Mouse (Mus musculus): ENCODE results near the gene Ntn1. TPM values are rescaled to one million over a fixed set of nuclear protein-coding genes. Genes with fewer than 3 reads are reported as not detected.

Gene Ntn1
- polyA plus RNA-seq, 1 experiment: 24.4 TPM

DNA sequence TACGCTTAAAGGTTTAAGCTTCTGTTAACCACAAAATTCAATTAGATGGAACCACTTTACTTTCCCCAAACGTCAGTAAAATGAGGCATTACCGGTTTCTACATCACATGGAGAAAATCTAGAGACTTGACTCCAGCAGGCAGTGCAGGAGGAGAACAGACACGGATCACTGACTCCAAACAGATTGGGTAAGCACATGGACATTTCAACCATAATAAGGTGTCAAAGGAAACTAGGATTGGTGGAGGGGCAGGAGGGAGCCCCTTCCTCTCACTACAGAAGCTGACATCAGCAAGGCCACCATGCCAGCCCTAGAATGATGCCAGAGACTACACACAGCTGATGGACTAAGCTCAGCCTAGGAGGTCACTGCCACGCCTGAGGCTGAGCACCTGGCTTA lies 5.1 kb downstream of the Ntn1 start:
- H3K27me3 ChIP-seq (replicated peaks; ENCODE audit: control insufficient read depth, insufficient read depth, low read length): no peaks in the 10 kb centered on the region; the same call in 1 of the 2 replicates
- DNase-seq: peak; percentile 82
- TF ChIP-seq CTCF (conservative IDR thresholded peaks at IDR 0.05; ENCODE audit: insufficient read depth, insufficient read length, low read depth, low read length) (no peak), POLR2A (IDR thresholded peaks at IDR 0.05; ENCODE audit: low read depth, low read length) (no peak)
- H3K4me3 ChIP-seq (ENCODE audit: insufficient read depth, low read depth, low read length): no peak overlapping the region
- H3K27ac ChIP-seq (ENCODE audit: insufficient read depth, low read depth, low read length): no peak overlapping the region
- H3K36me3 ChIP-seq (ENCODE audit: control insufficient read depth, insufficient read depth, low read length): no peaks in the 10 kb centered on the region
- 50% methylated on average over 5 of the region's 5 CpGs for WGBS
- peaks cover 16% of the 10 kb centered on the region for H3K4me1 ChIP-seq (ENCODE audit: control insufficient read depth, insufficient read depth, low read length)

DNA sequence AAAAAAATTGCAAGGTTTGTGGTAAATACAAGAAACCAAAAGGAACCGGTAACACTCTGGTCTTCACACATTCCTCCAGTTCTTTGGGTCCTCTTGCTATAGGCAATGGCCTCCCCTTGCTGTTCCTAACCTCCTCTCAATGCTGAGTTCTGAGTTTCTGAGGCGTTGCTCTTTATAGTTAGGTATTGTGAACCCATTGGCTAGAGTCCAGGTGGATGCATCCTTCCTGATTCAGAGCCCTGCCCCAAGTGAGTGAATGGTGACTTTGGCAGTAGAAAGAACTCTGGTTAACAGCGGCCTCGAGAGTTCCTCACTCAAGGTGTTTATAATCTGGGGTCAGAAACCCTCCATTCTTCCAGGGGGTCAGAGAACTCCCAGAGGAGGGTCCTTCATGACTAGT lies 5.9 kb downstream of the Ntn1 start:
- 50% methylated on average over 4 of the region's 4 CpGs for WGBS
- H3K27me3 ChIP-seq (replicated peaks; ENCODE audit: control insufficient read depth, insufficient read depth, low read length): no peaks in the 10 kb centered on the region; the same call in 1 of the 2 replicates
- TF ChIP-seq POLR2A (IDR thresholded peaks at IDR 0.05; ENCODE audit: low read depth, low read length) (no peak), CTCF (conservative IDR thresholded peaks at IDR 0.05; ENCODE audit: insufficient read depth, insufficient read length, low read depth, low read length) (no peak)
- H3K27ac ChIP-seq (ENCODE audit: insufficient read depth, low read depth, low read length): no peak overlapping the region
- H3K36me3 ChIP-seq (ENCODE audit: control insufficient read depth, insufficient read depth, low read length): no peaks in the 10 kb centered on the region
- H3K4me1 ChIP-seq (ENCODE audit: control insufficient read depth, insufficient read depth, low read length): peaks cover 19% of the 10 kb centered on the region
- DNase-seq: no peak
- H3K4me3 ChIP-seq (ENCODE audit: insufficient read depth, low read depth, low read length): no peak overlapping the region

DNA sequence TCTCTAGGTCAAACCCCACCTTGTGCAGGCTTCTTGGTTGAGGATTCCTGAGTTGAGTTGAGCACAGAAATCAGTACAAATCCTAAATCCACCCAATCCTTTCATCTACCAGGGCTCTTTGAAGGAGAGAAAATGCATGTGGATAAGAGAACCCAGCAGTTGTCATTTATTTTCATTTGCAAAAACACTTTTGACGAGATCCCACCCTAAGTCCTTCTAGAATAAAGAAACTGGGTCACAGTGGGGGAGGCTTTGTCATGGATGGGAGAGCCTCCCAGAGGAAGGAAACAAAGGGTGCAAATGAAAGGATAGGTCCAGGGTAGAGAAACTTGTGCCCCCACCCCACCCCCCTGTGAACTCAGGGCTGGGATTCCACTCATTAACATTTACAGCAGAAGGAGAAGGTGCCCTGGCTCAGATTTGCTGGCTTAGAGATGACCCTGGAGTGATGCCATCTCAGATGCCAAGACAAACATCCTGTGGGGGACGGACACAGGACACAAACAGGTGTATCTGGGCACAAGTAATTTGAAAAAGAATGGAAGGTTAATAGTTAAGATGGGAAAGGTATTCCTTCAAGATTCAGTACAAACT lies 6.6 kb downstream of the Ntn1 start:
- no peaks in the 10 kb centered on the region for H3K27me3 ChIP-seq (replicated peaks; ENCODE audit: control insufficient read depth, insufficient read depth, low read length)
- no peaks in the 10 kb centered on the region for H3K36me3 ChIP-seq (ENCODE audit: control insufficient read depth, insufficient read depth, low read length)
- DNase-seq: peak; percentile 85
- TF ChIP-seq POLR2A (IDR thresholded peaks at IDR 0.05; ENCODE audit: low read depth, low read length): no peak
- no peak for TF ChIP-seq CTCF (conservative IDR thresholded peaks at IDR 0.05; ENCODE audit: insufficient read depth, insufficient read length, low read depth, low read length)
- no peak overlapping the region for H3K27ac ChIP-seq (ENCODE audit: insufficient read depth, low read depth, low read length)
- no peak overlapping the region for H3K4me3 ChIP-seq (ENCODE audit: insufficient read depth, low read depth, low read length)
- peaks cover 19% of the 10 kb centered on the region for H3K4me1 ChIP-seq (ENCODE audit: control insufficient read depth, insufficient read depth, low read length)
- WGBS: 52% methylated on average over 2 of the region's 2 CpGs

DNA sequence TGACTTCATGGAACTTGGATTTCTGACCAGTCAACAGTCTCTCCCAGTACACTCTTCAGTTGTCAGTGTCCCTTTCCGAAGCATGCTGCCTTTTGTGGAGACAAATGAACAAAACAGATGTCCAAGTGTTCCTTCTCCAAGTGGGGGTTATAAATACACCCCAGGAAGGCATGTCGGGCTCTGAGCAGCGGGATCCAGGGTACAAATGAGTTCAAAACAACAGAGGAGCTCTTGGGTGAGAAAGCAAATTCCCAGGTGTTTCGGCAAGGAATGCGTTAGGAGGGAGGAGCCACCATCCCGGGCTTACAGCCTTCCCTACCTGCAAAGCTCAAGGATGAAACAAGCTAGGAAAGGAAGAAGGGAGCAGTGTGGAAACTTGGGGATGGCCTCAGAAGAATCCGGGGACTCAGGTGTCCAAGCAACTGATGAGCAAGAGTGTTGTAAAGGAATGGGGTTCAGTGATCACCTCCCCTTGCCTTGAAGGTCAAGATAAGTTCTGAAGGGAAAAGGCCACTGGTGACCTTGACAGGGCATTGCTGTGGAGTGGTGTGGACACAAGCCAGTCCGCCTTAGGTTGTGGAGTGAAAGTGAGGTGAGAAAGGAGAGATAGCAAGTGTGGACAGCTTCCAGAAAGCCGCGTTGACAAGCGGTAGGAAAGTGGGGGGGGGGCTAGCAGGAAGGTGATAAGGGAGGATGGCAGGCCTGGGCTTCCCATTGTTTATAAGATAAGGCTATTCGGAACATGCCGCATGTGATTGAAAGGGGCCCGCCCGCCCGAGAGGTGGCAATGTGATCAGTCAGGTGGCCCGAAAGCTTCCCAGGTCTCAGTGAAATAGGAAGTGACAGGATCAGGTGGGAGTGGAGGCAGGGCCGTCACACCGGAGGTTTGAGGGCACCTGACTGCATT lies 10.0 kb downstream of the Ntn1 start:
- no peaks in the 10 kb centered on the region for H3K27me3 ChIP-seq (replicated peaks; ENCODE audit: control insufficient read depth, insufficient read depth, low read length)
- 0 out of 2 replicates have a peak overlapping the region, but pooled peaks have one; percentile 61 for H3K27ac ChIP-seq (ENCODE audit: insufficient read depth, low read depth, low read length)
- WGBS: 46% methylated on average over 19 of the region's 19 CpGs
- H3K4me3 ChIP-seq (ENCODE audit: insufficient read depth, low read depth, low read length): no peak overlapping the region
- TF ChIP-seq POLR2A (IDR thresholded peaks at IDR 0.05; ENCODE audit: low read depth, low read length): no peak
- TF ChIP-seq CTCF (conservative IDR thresholded peaks at IDR 0.05; ENCODE audit: insufficient read depth, insufficient read length, low read depth, low read length): no peak
- no peaks in the 10 kb centered on the region for H3K36me3 ChIP-seq (ENCODE audit: control insufficient read depth, insufficient read depth, low read length)
- no peak for DNase-seq
- H3K4me1 ChIP-seq (ENCODE audit: control insufficient read depth, insufficient read depth, low read length): peaks cover 20% of the 10 kb centered on the region

DNA sequence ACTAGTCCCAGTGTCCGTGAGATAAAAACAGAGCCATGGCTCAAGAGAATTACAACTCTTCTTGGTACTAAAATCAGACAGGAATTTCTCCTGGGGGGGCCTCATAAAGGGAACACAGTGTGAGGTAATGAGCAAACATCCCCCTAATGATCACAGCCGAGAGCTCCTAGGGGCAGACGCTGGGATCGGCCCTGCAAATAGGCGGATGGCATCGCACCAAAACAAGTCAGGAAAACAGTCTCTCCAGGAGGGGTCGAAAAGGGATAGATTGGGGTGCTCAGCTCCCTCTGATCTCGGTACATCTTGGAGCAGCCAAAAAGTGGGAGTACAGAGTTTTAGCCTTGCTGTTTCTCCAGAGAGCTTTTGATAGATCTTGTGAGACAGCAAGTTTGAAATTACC lies 11.0 kb downstream of the Ntn1 start:
- 53% methylated on average over 8 of the region's 8 CpGs for WGBS
- H3K27me3 ChIP-seq (replicated peaks; ENCODE audit: control insufficient read depth, insufficient read depth, low read length): no peaks in the 10 kb centered on the region
- H3K36me3 ChIP-seq (ENCODE audit: control insufficient read depth, insufficient read depth, low read length): no peaks in the 10 kb centered on the region
- no peak for DNase-seq
- H3K27ac ChIP-seq (ENCODE audit: insufficient read depth, low read depth, low read length): peak overlapping the region; percentile 52
- TF ChIP-seq POLR2A (IDR thresholded peaks at IDR 0.05; ENCODE audit: low read depth, low read length) (no peak), CTCF (conservative IDR thresholded peaks at IDR 0.05; ENCODE audit: insufficient read depth, insufficient read length, low read depth, low read length) (no peak)
- no peak overlapping the region for H3K4me3 ChIP-seq (ENCODE audit: insufficient read depth, low read depth, low read length)
- peaks cover 21% of the 10 kb centered on the region for H3K4me1 ChIP-seq (ENCODE audit: control insufficient read depth, insufficient read depth, low read length)

DNA sequence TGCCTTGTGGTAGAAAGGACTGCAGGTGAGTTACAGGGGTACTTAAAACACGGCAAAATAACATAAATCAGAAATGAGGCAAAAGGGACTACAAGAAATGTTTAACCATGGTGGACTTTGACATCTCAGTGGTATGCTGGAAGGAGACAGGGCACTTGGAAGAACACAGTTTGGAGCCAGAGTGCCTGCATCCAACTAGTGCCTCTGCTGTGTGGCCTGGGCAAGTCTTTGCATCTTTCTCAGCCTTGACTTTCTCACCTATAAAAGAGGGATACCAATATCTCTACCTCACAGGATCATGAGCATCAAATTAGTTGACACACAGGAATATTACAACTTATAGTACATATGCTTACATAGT lies 12.0 kb downstream of the Ntn1 start:
- TF ChIP-seq POLR2A (IDR thresholded peaks at IDR 0.05; ENCODE audit: low read depth, low read length): no peak
- TF ChIP-seq CTCF (conservative IDR thresholded peaks at IDR 0.05; ENCODE audit: insufficient read depth, insufficient read length, low read depth, low read length): no peak

DNA sequence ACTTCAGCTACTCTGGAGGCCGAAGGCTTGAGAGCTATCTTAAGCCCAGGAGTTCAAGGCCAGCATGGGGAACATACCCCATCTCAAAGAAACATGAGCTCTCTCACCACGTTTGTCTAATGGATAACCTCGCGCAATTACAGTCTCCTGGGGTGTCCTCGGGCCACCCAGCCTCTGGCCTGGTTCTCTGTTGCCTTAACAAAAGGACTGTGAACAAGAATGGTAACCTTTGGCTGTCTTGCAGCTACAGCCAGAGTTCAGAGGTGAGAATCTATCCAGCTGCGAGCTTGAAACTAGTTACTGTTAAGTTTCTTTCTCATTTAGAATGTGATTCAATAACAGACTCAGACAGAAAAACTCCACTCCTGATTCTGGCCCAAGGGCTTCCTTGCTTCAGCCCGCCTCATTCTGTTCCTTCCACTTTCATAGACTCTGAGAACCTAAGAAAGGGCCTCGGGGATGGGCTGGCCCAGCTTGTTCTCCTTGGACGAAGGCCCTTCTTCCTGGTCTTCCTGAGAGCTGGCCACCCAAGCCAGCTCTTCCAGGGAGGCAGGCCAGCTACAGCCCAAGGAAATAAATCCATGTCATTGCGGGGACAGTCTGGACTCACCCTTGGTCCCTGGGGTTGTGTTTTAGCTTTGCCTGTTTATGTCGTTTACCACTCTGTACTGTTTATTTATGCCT lies 12.5 kb downstream of the Ntn1 start:
- H3K4me3 ChIP-seq (ENCODE audit: insufficient read depth, low read depth, low read length): no peak overlapping the region
- 54% methylated on average over 11 of the region's 11 CpGs for WGBS
- no peaks in the 10 kb centered on the region for H3K36me3 ChIP-seq (ENCODE audit: control insufficient read depth, insufficient read depth, low read length)
- no peak for TF ChIP-seq CTCF (conservative IDR thresholded peaks at IDR 0.05; ENCODE audit: insufficient read depth, insufficient read length, low read depth, low read length)
- no peak for TF ChIP-seq POLR2A (IDR thresholded peaks at IDR 0.05; ENCODE audit: low read depth, low read length)
- peak; percentile 90 for DNase-seq
- H3K27me3 ChIP-seq (replicated peaks; ENCODE audit: control insufficient read depth, insufficient read depth, low read length): no peaks in the 10 kb centered on the region
- H3K27ac ChIP-seq (ENCODE audit: insufficient read depth, low read depth, low read length): peak overlapping the region; percentile 97
- peaks cover 19% of the 10 kb centered on the region for H3K4me1 ChIP-seq (ENCODE audit: control insufficient read depth, insufficient read depth, low read length)

More for the DNA sequence above, 12.0 kb downstream of the Ntn1 start:
- DNase-seq: peak; percentile 88
- Histone ChIP-seq H3K4me1 (ENCODE audit: control insufficient read depth, insufficient read depth, low read length) (peaks cover 19% of the 10 kb centered on the region), H3K4me3 (ENCODE audit: insufficient read depth, low read depth, low read length) (no peak overlapping the region), H3K27ac (ENCODE audit: insufficient read depth, low read depth, low read length) (peak overlapping the region; percentile 97), H3K27me3 (replicated peaks; ENCODE audit: control insufficient read depth, insufficient read depth, low read length) (no peaks in the 10 kb centered on the region), H3K36me3 (ENCODE audit: control insufficient read depth, insufficient read depth, low read length) (no peaks in the 10 kb centered on the region)
- 58% methylated on average over 1 of the region's 1 CpGs for WGBS

All from kidney, adult 2 months (tissue).